Mouse (Mus musculus): ENCODE data around the gene Pdzrn4. TPM values are rescaled to one million over a fixed set of nuclear protein-coding genes. Genes with fewer than 3 reads are reported as not detected.

Gene Pdzrn4
- total RNA-seq, 2 experiments from 2014 or later: 11.4 to 13.0 TPM

GRCm38 (mm10) chr15:92491376-92491775, 94.7 kb downstream of the Pdzrn4 start:
- intact Hi-C loops (cut with DNase I): loop anchor here (5.0 kb wide), 2 partner anchors 91 to 131 kb away; no protein-coding TSS in a partner anchor
- DNase-seq (ENCODE audit: low spot score in 2 of 2): peak; percentile 12 to 65

GRCm38 (mm10) chr15:92495465-92496174, 98.9 kb downstream of the Pdzrn4 start:
- DNase-seq (ENCODE audit: low spot score in 2 of 2): no peak
- intact Hi-C loops (cut with DNase I): no loop called here

- DNase-seq (ENCODE audit: low spot score in 2 of 2): no peak
- intact Hi-C loops (cut with DNase I): no loop called here
Measured at GRCm38 (mm10) chr15:92500276-92500838, 103.7 kb downstream of the Pdzrn4 start.

- intact Hi-C loops (cut with DNase I): no loop called here
- DNase-seq (ENCODE audit: low spot score in 2 of 2): peak in 1 of 2 experiments; percentile 31
Measured at GRCm38 (mm10) chr15:92502797-92503196, 106.1 kb downstream of the Pdzrn4 start.

GRCm38 (mm10) chr15:92509372-92509771, 112.7 kb downstream of the Pdzrn4 start:
- intact Hi-C loops (cut with DNase I): no loop called here
- no peak for DNase-seq (ENCODE audit: low spot score in 2 of 2)

GRCm38 (mm10) chr15:92515651-92516050, 119.0 kb downstream of the Pdzrn4 start:
- intact Hi-C loops (cut with DNase I): no loop called here
- DNase-seq (ENCODE audit: low spot score in 2 of 2): no peak

GRCm38 (mm10) chr15:92520677-92521225, 124.1 kb downstream of the Pdzrn4 start:
- peak; percentile 21 to 28 for DNase-seq (ENCODE audit: low spot score in 2 of 2)
- intact Hi-C loops (cut with DNase I): loop anchor here (10.0 kb wide), 1 partner anchor 694 kb away; no protein-coding TSS in a partner anchor

- DNase-seq (ENCODE audit: low spot score in 2 of 2): no peak
- intact Hi-C loops (cut with DNase I): loop anchor here (10.0 kb wide), 1 partner anchor 693 kb away; no protein-coding TSS in a partner anchor
Measured at GRCm38 (mm10) chr15:92521686-92522085, 125.0 kb downstream of the Pdzrn4 start.

GRCm38 (mm10) chr15:92524917-92525316, 128.2 kb downstream of the Pdzrn4 start:
- intact Hi-C loops (cut with DNase I): loop anchor here (10.0 kb wide), 1 partner anchor 690 kb away; no protein-coding TSS in a partner anchor
- no peak for DNase-seq (ENCODE audit: low spot score in 2 of 2)

- DNase-seq (ENCODE audit: low spot score in 2 of 2): no peak
- intact Hi-C loops (cut with DNase I): loop anchor here (10.0 kb wide), 1 partner anchor 689 kb away; no protein-coding TSS in a partner anchor
Measured at GRCm38 (mm10) chr15:92525416-92525815, 128.7 kb downstream of the Pdzrn4 start.

- intact Hi-C loops (cut with DNase I): loop anchor here (10.0 kb wide), 1 partner anchor 688 kb away; no protein-coding TSS in a partner anchor
- DNase-seq (ENCODE audit: low spot score in 2 of 2): no peak
Measured at GRCm38 (mm10) chr15:92526731-92527130, 130.1 kb downstream of the Pdzrn4 start.

GRCm38 (mm10) chr15:92543252-92543651, 146.6 kb downstream of the Pdzrn4 start:
- intact Hi-C loops (cut with DNase I): no loop called here
- no peak for DNase-seq (ENCODE audit: low spot score in 2 of 2)

GRCm38 (mm10) chr15:92547294-92547911, 150.7 kb downstream of the Pdzrn4 start:
- no peak for DNase-seq (ENCODE audit: low spot score in 2 of 2)
- intact Hi-C loops (cut with DNase I): no loop called here

- no peak for DNase-seq (ENCODE audit: low spot score in 2 of 2)
- intact Hi-C loops (cut with DNase I): no loop called here
Measured at GRCm38 (mm10) chr15:92555012-92555574, 158.4 kb downstream of the Pdzrn4 start.

GRCm38 (mm10) chr15:92555716-92556115, 159.0 kb downstream of the Pdzrn4 start:
- intact Hi-C loops (cut with DNase I): no loop called here
- no peak for DNase-seq (ENCODE audit: low spot score in 2 of 2)

GRCm38 (mm10) chr15:92558592-92558991, 161.9 kb downstream of the Pdzrn4 start:
- no peak for DNase-seq (ENCODE audit: low spot score in 2 of 2)
- intact Hi-C loops (cut with DNase I): no loop called here

GRCm38 (mm10) chr15:92562149-92562548, 165.5 kb downstream of the Pdzrn4 start:
- no peak for DNase-seq (ENCODE audit: low spot score in 2 of 2)
- intact Hi-C loops (cut with DNase I): no loop called here

GRCm38 (mm10) chr15:92563576-92563975, 166.9 kb downstream of the Pdzrn4 start:
- no peak for DNase-seq (ENCODE audit: low spot score in 2 of 2)
- intact Hi-C loops (cut with DNase I): no loop called here

- DNase-seq (ENCODE audit: low spot score in 2 of 2): peak; percentile 45 to 52
- intact Hi-C loops (cut with DNase I): no loop called here
Measured at GRCm38 (mm10) chr15:92570526-92571243, 174.0 kb downstream of the Pdzrn4 start.
